Mouse (Mus musculus): Measurements from ENCODE around the gene Dlx6.

DNA sequence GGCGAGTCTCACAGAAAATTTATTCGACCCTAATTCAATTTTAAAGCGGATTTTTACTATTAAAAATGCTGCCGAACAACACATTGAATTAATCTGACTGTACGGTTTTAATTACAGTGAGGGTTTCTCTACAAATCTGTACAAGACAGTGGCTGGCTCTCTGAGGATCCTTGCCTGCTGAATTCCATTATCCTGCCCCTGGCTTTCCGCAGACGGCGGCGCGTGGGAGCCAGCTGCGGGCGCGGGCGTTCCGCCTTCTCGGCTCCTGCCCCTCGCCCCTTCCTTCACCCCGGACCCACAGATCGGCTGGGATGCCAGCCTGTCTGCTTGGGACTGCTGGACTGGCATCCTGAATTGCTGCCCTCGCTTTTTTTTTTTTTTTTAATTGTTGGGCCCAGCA lies 6.8 kb upstream of the Dlx6 start:
- TF ChIP-seq EP300 (optimal IDR thresholded peaks at IDR 0.05) (no peak), CTCF (IDR thresholded peaks at IDR 0.05; ENCODE audit: low read depth) (no peak)

Data from stomach, postnatal 0 days (tissue).